28 mouse cellular contexts compared by ENCODE assay signal in genomic region chr13:73658953-73659352, GRCm38 (mm10). TPM values are rescaled to one million over a fixed set of nuclear protein-coding genes. Genes with fewer than 3 reads are reported as not detected.
A peak's percentile ranks its signal among the peaks of the same experiment; 100 is the strongest.
DNase-seq lines count a peak whose midpoint lies in the region; ATAC-seq and TF ChIP-seq lines count a peak whose summit lies in the region.
"Had no signal": no experiment of that assay in that cellular context is flagged by ENCODE, and none has a peak within 500 bp of the region (broad histone marks: within the 10 kb centered on the region; RNA-seq: fewer than 3 reads in every experiment).

No protein-coding gene starts in this region.

- no peaks in the 10 kb centered on the region for H3K79me2 ChIP-seq in myocyte (ENCODE audit: control insufficient read depth, insufficient read depth)

- H3K36me3 ChIP-seq in ES-E14 (ENCODE audit: control insufficient read depth, insufficient read depth, low read length, poor library complexity, severe bottlenecking) = no peaks in the 10 kb centered on the region
- H3K36me3 ChIP-seq in myocyte (ENCODE audit: control insufficient read depth, insufficient read depth) = no peaks in the 10 kb centered on the region
- H3K36me3 ChIP-seq: embryonic facial prominence, embryonic 15.5 days; forebrain, embryonic 10.5 days; heart, embryonic 13.5 days; hindbrain, embryonic 15.5 days had no signal

- H3K4me2 ChIP-seq in myocyte (ENCODE audit: low read depth) = no peak overlapping the region
- H3K4me2 ChIP-seq: embryonic facial prominence, embryonic 15.5 days; heart, embryonic 13.5 days; hindbrain, embryonic 15.5 days had no signal

- H3K4me3 ChIP-seq in ES-E14 (ENCODE audit: insufficient read depth in 1 of 2, low read depth in 1 of 2, low read length in 2 of 2, poor library complexity in 1 of 2, severe bottlenecking in 1 of 2) = no peak overlapping the region
- H3K4me3 ChIP-seq in myocyte = no peak overlapping the region
- H3K4me3 ChIP-seq: embryonic facial prominence, embryonic 15.5 days; erythroblast, embryonic 14.5 days; forebrain, embryonic 10.5 days; heart, embryonic 13.5 days; hindbrain, embryonic 15.5 days had no signal

- H3K27me3 ChIP-seq in myocyte (ENCODE audit: control insufficient read depth, insufficient read depth, insufficient read length) = peaks cover 3% of the 10 kb centered on the region
- H3K27me3 ChIP-seq: embryonic facial prominence, embryonic 15.5 days; hindbrain, embryonic 15.5 days; Patski had no signal

- H3ac ChIP-seq in myocyte (ENCODE audit: control insufficient read depth, insufficient read length) = no peak overlapping the region

- no peak for TF ChIP-seq POLR2A in myocyte (IDR thresholded peaks at IDR 0.05; ENCODE audit: insufficient read length, low read depth)

- intact Hi-C loops in gastrocnemius, postnatal 36 days (cut with DNase I) = no loop called here

- H3K9me3 ChIP-seq in ES-E14 (ENCODE audit: control insufficient read depth, insufficient read depth, low read depth, low read length) = no peaks in the 10 kb centered on the region
- H3K9me3 ChIP-seq: embryonic facial prominence, embryonic 15.5 days; forebrain, embryonic 10.5 days; heart, embryonic 13.5 days; hindbrain, embryonic 15.5 days had no signal

- H3K9ac ChIP-seq in ES-E14 (ENCODE audit: insufficient read depth, low read depth, low read length, poor library complexity, severe bottlenecking) = no peak overlapping the region
- H3K9ac ChIP-seq: embryonic facial prominence, embryonic 15.5 days; heart, embryonic 13.5 days; hindbrain, embryonic 15.5 days had no signal

- H3K4me1 ChIP-seq in ES-E14 (ENCODE audit: control insufficient read depth in 2 of 2, insufficient read depth in 2 of 2, low read length in 2 of 2, poor library complexity in 1 of 2) = no peaks in the 10 kb centered on the region
- H3K4me1 ChIP-seq: embryonic facial prominence, embryonic 15.5 days; forebrain, embryonic 10.5 days; heart, embryonic 13.5 days; hindbrain, embryonic 15.5 days had no signal

- in situ Hi-C loops in ES-E14 (cut with MboI; ENCODE audit: low sequenced_read_pairs in 2 of 2, unreplicated experiment in 2 of 2) = no loop called here

- ATAC-seq in megakaryocyte progenitor cell, adult 5-6 weeks (replicated peaks; ENCODE audit: poor library complexity) = no peak
- ATAC-seq: CD4-positive, CD25-positive, alpha-beta regulatory T cell, adult 4 months; forebrain, embryonic 14.5 days; Patski had no signal

- H3K27ac ChIP-seq in ES-E14 (ENCODE audit: insufficient read depth, low read depth, low read length, poor library complexity, severe bottlenecking) = no peak overlapping the region; the same call in 1 of the 2 replicates
- H3K27ac ChIP-seq: embryonic facial prominence, embryonic 15.5 days; forebrain, embryonic 10.5 days; heart, embryonic 13.5 days; hindbrain, embryonic 15.5 days had no signal

- no peak for DNase-seq in ES-E14 (ENCODE audit: low read depth, low spot score)
- DNase-seq in R1 (ENCODE audit: low read depth, low spot score) = peak; percentile 8
- DNase-seq in hindlimb bud, embryonic 11.5 days (ENCODE audit: extremely low spot score, low read depth, low spot score) = peak; percentile 2
- DNase-seq in layer of hippocampus, postnatal 36 days = no peak
- DNase-seq in gastrocnemius, postnatal 36 days = no peak
- DNase-seq: adrenal gland, postnatal 10 days; B cell, adult 2 months; cerebellum, adult 8-10 months; cerebellum, postnatal 14 days; gastrocnemius, postnatal 25 days; heart, adult 11 months; heart, postnatal 36 days; kidney, adult 8-10 months had no signal

TF ChIP-seq in ES-E14, 5 proteins besides CTCF, POLR2A, EP300 and RAD21:
- TF ChIP-seq HCFC1 (IDR thresholded peaks at IDR 0.05; ENCODE audit: borderline replicate concordance, insufficient read depth, low read length) = no peak
- peak; percentile 77 for TF ChIP-seq MAFK (IDR thresholded peaks at IDR 0.05; ENCODE audit: insufficient read depth, low read depth, low read length)
TF ChIP-seq in ES-E14: peak in this region for 1.

TF ChIP-seq in myocyte, 11 proteins besides CTCF, POLR2A, EP300 and RAD21:
- TF ChIP-seq REST (IDR thresholded peaks at IDR 0.05; ENCODE audit: insufficient read depth, insufficient read length) (peak; percentile 32), TCF3 (IDR thresholded peaks at IDR 0.05; ENCODE audit: insufficient read length, low read depth) (no peak)
TF ChIP-seq in myocyte: peak in this region for 1.

RNA-seq across cellular contexts. Expression of gene Slc6a18, which starts 18.9 kb away (rescaled TPM):
- not detected in 2 replicates for total RNA-seq in ES-E14 (2012; rRNA removed)
- not detected for polyA plus RNA-seq in myocyte (2012; fragmentation: generic; extraction: Trizol)
- not detected in 2 replicates for total RNA-seq in megakaryocyte progenitor cell, adult 5-6 weeks (2015)
- not detected in 2 replicates for total RNA-seq in megakaryocyte progenitor cell, adult 5-6 weeks (2017)
- not detected for total RNA-seq in layer of hippocampus, postnatal 36 days (2021)
- total RNA-seq in gastrocnemius, postnatal 36 days (2021) = not detected
- total RNA-seq: adrenal gland, postnatal 10 days; common myeloid progenitor, adult 5-6 weeks; heart, postnatal 36 days; MEL had no signal
- polyA plus RNA-seq: CD4-positive, CD25-positive, alpha-beta regulatory T cell, adult 4 months; embryonic facial prominence, embryonic 15.5 days; erythroblast, embryonic 14.5 days; forebrain, embryonic 10.5 days; forebrain, embryonic 14.5 days; heart, embryonic 13.5 days; heart, postnatal 0 days; hindbrain, embryonic 11.5 days; hindbrain, embryonic 15.5 days; intestine, embryonic 14.5 days had no signal

RNA-seq across cellular contexts. Expression of gene Tert, which starts 32.2 kb away (rescaled TPM):
- 11.7 and 21.0 TPM in 2 replicates for total RNA-seq in ES-E14 (2012; rRNA removed)
- 0.13 TPM for polyA plus RNA-seq in myocyte (2012; fragmentation: generic; extraction: Trizol)
- 0.10 and 1.6 TPM in 2 replicates for total RNA-seq in megakaryocyte progenitor cell, adult 5-6 weeks (2015)
- 0.21 and 0.41 TPM in 2 replicates for total RNA-seq in megakaryocyte progenitor cell, adult 5-6 weeks (2017)
- total RNA-seq in layer of hippocampus, postnatal 36 days (2021) = 1 to 10 TPM; 3.9 to 4.7 TPM
- total RNA-seq in gastrocnemius, postnatal 36 days (2021) = under 1 TPM in 1 of 2 experiments, not detected in 1; 0.30 TPM
- total RNA-seq: heart, postnatal 36 days had no signal
- polyA plus RNA-seq: erythroblast, embryonic 14.5 days had no signal

RNA-seq across cellular contexts. Expression of gene Slc6a19, which starts 45.7 kb away (rescaled TPM):
- 0.09 and 0.16 TPM in 2 replicates for total RNA-seq in ES-E14 (2012; rRNA removed)
- polyA plus RNA-seq in myocyte (2012; fragmentation: generic; extraction: Trizol) = 0.44 TPM
- not detected in 2 replicates for total RNA-seq in megakaryocyte progenitor cell, adult 5-6 weeks (2015)
- not detected in 2 replicates for total RNA-seq in megakaryocyte progenitor cell, adult 5-6 weeks (2017)
- total RNA-seq in layer of hippocampus, postnatal 36 days (2021) = not detected
- not detected for total RNA-seq in gastrocnemius, postnatal 36 days (2021)
- total RNA-seq: heart, postnatal 36 days; MEL had no signal
- polyA plus RNA-seq: CD4-positive, CD25-positive, alpha-beta regulatory T cell, adult 4 months; erythroblast, embryonic 14.5 days; heart, embryonic 13.5 days; heart, postnatal 0 days; hindbrain, embryonic 11.5 days had no signal

RNA-seq across cellular contexts. Expression of gene Clptm1l, which starts 55.1 kb away (rescaled TPM):
- total RNA-seq in ES-E14 (2012; rRNA removed) = 106 and 107 TPM in 2 replicates
- polyA plus RNA-seq in myocyte (2012; fragmentation: generic; extraction: Trizol) = 147 TPM
- 222 and 226 TPM in 2 replicates for total RNA-seq in megakaryocyte progenitor cell, adult 5-6 weeks (2015)
- 86.1 and 92.0 TPM in 2 replicates for total RNA-seq in megakaryocyte progenitor cell, adult 5-6 weeks (2017)
- 100 to 1,000 TPM; 124 to 131 TPM for total RNA-seq in layer of hippocampus, postnatal 36 days (2021)
- total RNA-seq in gastrocnemius, postnatal 36 days (2021) = 10 to 100 TPM; 28.8 to 30.1 TPM

Comparison
In these comparisons a context has a peak if more than half of its experiments do, and no peak if none do; other contexts are left out.
1. DNase-seq: peak in R1 (single experiment) and hindlimb bud, embryonic 11.5 days (single experiment); none in ES-E14 (single experiment), layer of hippocampus, postnatal 36 days (0 of 2) and gastrocnemius, postnatal 36 days (0 of 2).